Mouse (Mus musculus) bone marrow, adult 2 months (tissue): Measurements from ENCODE around the gene Fam45a. TPM values are rescaled to one million over a fixed set of nuclear protein-coding genes. Genes with fewer than 3 reads are reported as not detected.
A peak's percentile ranks its signal among the peaks of the same experiment; 100 is the strongest.
"Not testable (repeated sequence)": the region's sequence is repeated elsewhere in the genome, so short reads cannot be mapped to it uniquely, and the experiment has no call there.

ENCODE experiments used
- H3K27ac ChIP-seq: fragments of 200-500 bp; 2 replicates; pipeline ENCODE4 v1.5.1; 2012; ENCODE audit warnings: low read depth, mild to moderate bottlenecking, control low read depth, inconsistent platforms, low read length; ENCODE audit not compliant: control insufficient read depth, poor library complexity, insufficient read depth
- H3K4me1 ChIP-seq: fragments of 200-500 bp; 2 replicates; pipeline ENCODE4 v1.6.1; 2011; ENCODE audit warnings: low read length; ENCODE audit not compliant: control insufficient read depth, insufficient read depth
- H3K4me3 ChIP-seq: fragments of 200-500 bp; replicated peaks from 2 replicates; pipeline ENCODE3; 2011; ENCODE audit warnings: mild to moderate bottlenecking, low read depth, low read length, control low read depth; ENCODE audit not compliant: control insufficient read depth
- CTCF ChIP-seq: fragments of 200-500 bp; IDR thresholded peaks from 2 replicates; pipeline ENCODE4 v1.5.1; 2011; ENCODE audit warnings: low read length, control low read depth; ENCODE audit not compliant: control insufficient read depth, insufficient read depth
- POLR2A ChIP-seq: fragments of 200-500 bp; IDR thresholded peaks from 2 replicates; pipeline ENCODE4 v1.6.1; 2011; ENCODE audit warnings: low read depth, mild to moderate bottlenecking, control low read depth, low read length, borderline replicate concordance; ENCODE audit not compliant: control insufficient read depth
- WGBS: fragments of 180-500 bp; shearing (Covaris S2); methylation state at CpG from one replicate; pipeline ENCODE4 v1.1.7; 2018; 5-methylcytosine and 5-hydroxymethylcytosine counted together
- polyA plus RNA-seq: library from polyadenylated mRNA; stranded (reverse); fragments of >200 nt; gene quantifications from 2 replicates; pipeline ENCODE4 v1.2.4, GENCODE M21; 2011; ENCODE audit warnings: low replicate concordance; ENCODE audit not compliant: missing spikeins, insufficient read depth, insufficient read length

Fam45a gene
- polyA plus RNA-seq, 1 experiment, result 14.6 TPM

- no peak for TF ChIP-seq POLR2A
- no peak for TF ChIP-seq CTCF
- Histone ChIP-seq H3K4me1 (no peaks in the 10 kb centered on the region), H3K27ac (no peak overlapping the region), H3K4me3 (no peak overlapping the region)
- 56% methylated on average over 2 of the region's 2 CpGs for WGBS
Observed at GRCm38 (mm10) chr19:60809927-60810326, 1.5 kb upstream of the Fam45a start.

GRCm38 (mm10) chr19:60812036-60812389, 628 bp downstream of the Fam45a start:
- Histone ChIP-seq H3K4me3 (peak overlapping the region; percentile 73), H3K27ac (no peak overlapping the region), H3K4me1 (no peaks in the 10 kb centered on the region)
- 10% methylated on average over 10 of the region's 10 CpGs for WGBS
- TF ChIP-seq POLR2A (no peak), CTCF (no peak)

GRCm38 (mm10) chr19:60813133-60813532, 1.7 kb downstream of the Fam45a start:
- no peak for TF ChIP-seq POLR2A
- TF ChIP-seq CTCF, result no peak
- Histone ChIP-seq H3K4me1 (no peaks in the 10 kb centered on the region), H3K4me3 (no peak overlapping the region), H3K27ac (no peak overlapping the region)
- WGBS, result 86% methylated on average over 6 of the region's 6 CpGs

- 29% methylated on average over 6 of the region's 6 CpGs for WGBS
- H3K27ac ChIP-seq, result no peak overlapping the region
- H3K4me3 ChIP-seq, result no peak overlapping the region
- TF ChIP-seq POLR2A, result no peak
- no peak for TF ChIP-seq CTCF
- no peaks in the 10 kb centered on the region for H3K4me1 ChIP-seq
Observed at GRCm38 (mm10) chr19:60818677-60819076, 7.3 kb downstream of the Fam45a start.

GRCm38 (mm10) chr19:60837747-60838146, 26.4 kb downstream of the Fam45a start:
- Histone ChIP-seq H3K4me1 (no peaks in the 10 kb centered on the region), H3K4me3 (no peak overlapping the region), H3K27ac (no peak overlapping the region)
- WGBS, result 48% methylated on average over 1 of the region's 1 CpGs
- TF ChIP-seq CTCF (peak; percentile 93), POLR2A (no peak)

- H3K4me3 ChIP-seq, result no peak overlapping the region
- TF ChIP-seq POLR2A, result no peak
- TF ChIP-seq CTCF, result no peak
- H3K4me1 ChIP-seq, result no peaks in the 10 kb centered on the region
- no peak overlapping the region for H3K27ac ChIP-seq
Observed at GRCm38 (mm10) chr19:60843324-60843723, 31.9 kb downstream of the Fam45a start.

GRCm38 (mm10) chr19:60845731-60846130, 34.3 kb downstream of the Fam45a start:
- no peak overlapping the region for H3K27ac ChIP-seq
- TF ChIP-seq CTCF, result no peak
- H3K4me1 ChIP-seq, result no peaks in the 10 kb centered on the region
- no peak overlapping the region for H3K4me3 ChIP-seq

GRCm38 (mm10) chr19:60860868-60861700, 49.7 kb downstream of the Fam45a start, which contains the start of gene Sfxn4:
Sfxn4 (minus strand) TSS chr19:60861479.
- Histone ChIP-seq H3K27ac (peak within 1 kb of the TSS; percentile 49; the same call in 1 of the 2 replicates), H3K4me3 (peak within 1 kb of the TSS; percentile 74), H3K4me1 (no peaks in the 10 kb centered on the region)
- TF ChIP-seq POLR2A (peak; percentile 76), CTCF (no peak)
- WGBS, result 3% methylated on average over 30 of the region's 30 CpGs

- 94% methylated on average over 4 of the region's 4 CpGs for WGBS
- H3K27ac ChIP-seq, H3K4me3 ChIP-seq, H3K4me1 ChIP-seq: not testable (repeated sequence)
Observed at GRCm38 (mm10) chr19:60866169-60866568, 54.8 kb downstream of the Fam45a start.
